Mouse (Mus musculus) myocyte (in vitro differentiated cells): ENCODE measurements around the gene Txk. TPM values are rescaled to one million over a fixed set of nuclear protein-coding genes. Genes with fewer than 3 reads are reported as not detected.

Source experiments
- H3K27me3 ChIP-seq: one replicate; pipeline ENCODE4 v1.6.1; 2011; ENCODE audit not compliant: control insufficient read depth, insufficient read depth, insufficient read length
- H3K36me3 ChIP-seq: one replicate; pipeline ENCODE4 v1.6.1; 2011; ENCODE audit not compliant: control insufficient read depth, insufficient read depth
- H3K4me2 ChIP-seq: one replicate; pipeline ENCODE4 v1.6.1; 2011; ENCODE audit warnings: low read depth, control low read depth
- H3K4me3 ChIP-seq: one replicate; pipeline ENCODE4 v1.5.1; 2011; ENCODE audit warnings: mild to moderate bottlenecking, control low read depth, moderate library complexity
- H3K79me2 ChIP-seq: one replicate; pipeline ENCODE4 v1.6.1; 2011; ENCODE audit not compliant: control insufficient read depth, insufficient read depth
- H3ac ChIP-seq: one replicate; pipeline ENCODE4 v1.6.1; 2011; ENCODE audit not compliant: control insufficient read depth, insufficient read length
- CEBPB ChIP-seq: IDR thresholded peaks from 2 replicates; pipeline ENCODE4 v1.6.1; 2011; ENCODE audit warnings: mild to moderate bottlenecking, moderate library complexity; ENCODE audit not compliant: poor library complexity, insufficient read depth, severe bottlenecking
- E2F4 ChIP-seq: IDR thresholded peaks from one replicate; pipeline ENCODE4 v1.6.1; 2011; ENCODE audit warnings: mild to moderate bottlenecking, control low read depth, moderate library complexity; ENCODE audit not compliant: insufficient read depth
- MAX ChIP-seq: IDR thresholded peaks from one replicate; pipeline ENCODE4 v1.6.1; 2011; ENCODE audit warnings: low read depth, mild to moderate bottlenecking, control low read depth
- MYOD1 ChIP-seq, 3 experiments: IDR thresholded peaks; one replicate each; pipeline ENCODE4 v1.6.1; 2011; ENCODE audit warnings: control low read depth in 2 of 3, low read depth in 2 of 3, mild to moderate bottlenecking in 2 of 3, moderate library complexity in 1 of 3; ENCODE audit not compliant: insufficient read length in 2 of 3, control insufficient read depth in 1 of 3
- MYOG ChIP-seq, 3 experiments: IDR thresholded peaks; one replicate each; pipeline ENCODE4 v1.6.1; 2011; ENCODE audit warnings: control low read depth in 2 of 3, low read depth in 2 of 3, mild to moderate bottlenecking in 2 of 3; ENCODE audit not compliant: insufficient read length in 2 of 3, control insufficient read depth in 1 of 3, insufficient read depth in 1 of 3
- POLR2A ChIP-seq: IDR thresholded peaks from one replicate; pipeline ENCODE4 v1.6.1; 2011; ENCODE audit warnings: low read depth, mild to moderate bottlenecking, control low read depth, moderate library complexity; ENCODE audit not compliant: insufficient read length
- POLR2AphosphoS2 ChIP-seq: IDR thresholded peaks from one replicate; pipeline ENCODE4 v1.6.1; 2011; ENCODE audit warnings: low read depth, control low read depth; ENCODE audit not compliant: insufficient read length
- REST ChIP-seq: IDR thresholded peaks from one replicate; pipeline ENCODE4 v1.6.1; 2011; ENCODE audit warnings: mild to moderate bottlenecking, control low read depth, moderate library complexity; ENCODE audit not compliant: insufficient read depth, insufficient read length
- SRF ChIP-seq: IDR thresholded peaks from one replicate; pipeline ENCODE4 v1.6.1; 2011; ENCODE audit warnings: low read depth; ENCODE audit not compliant: control insufficient read depth, insufficient read length
- TCF12 ChIP-seq: IDR thresholded peaks from one replicate; pipeline ENCODE4 v1.6.1; 2011; ENCODE audit warnings: mild to moderate bottlenecking, control low read depth; ENCODE audit not compliant: poor library complexity, insufficient read depth, severe bottlenecking
- TCF3 ChIP-seq: IDR thresholded peaks from one replicate; pipeline ENCODE4 v1.6.1; 2011; ENCODE audit warnings: low read depth, control low read depth; ENCODE audit not compliant: insufficient read length
- USF1 ChIP-seq: IDR thresholded peaks from one replicate; pipeline ENCODE4 v1.6.1; 2011; ENCODE audit warnings: low read depth, mild to moderate bottlenecking, control low read depth, moderate library complexity
- polyA plus RNA-seq: library from polyadenylated mRNA; unstranded; fragments of >200 nt; fragmentation: generic; extraction: Trizol; gene quantifications from one replicate; pipeline ENCODE4 v1.2.1, GENCODE M21; 2012; ENCODE audit warnings: missing spikeins

The Txk gene
- polyA plus RNA-seq, 1 experiment = 0.01 TPM

GRCm38 (mm10) chr5:72732885-72733284 is 19.7 kb downstream of the Txk start:
- Histone ChIP-seq H3ac (no peak overlapping the region), H3K36me3 (no peaks in the 10 kb centered on the region), H3K27me3 (no peaks in the 10 kb centered on the region), H3K79me2 (no peaks in the 10 kb centered on the region), H3K4me2 (no peak overlapping the region), H3K4me3 (no peak overlapping the region)
- TF ChIP-seq SRF = no peak
- no peak for TF ChIP-seq TCF3
- TF ChIP-seq TCF12 = no peak

- H3K4me2 ChIP-seq = peak overlapping the region; percentile 29
- H3K27me3 ChIP-seq = no peaks in the 10 kb centered on the region
- no peaks in the 10 kb centered on the region for H3K36me3 ChIP-seq
- no peak overlapping the region for H3ac ChIP-seq
- H3K79me2 ChIP-seq = no peaks in the 10 kb centered on the region
- TF ChIP-seq MAX (no peak), SRF (no peak), USF1 (no peak), POLR2A (no peak), REST (no peak), TCF3 (no peak), MYOD1 (IDR thresholded peaks at IDR 0.05; ENCODE audit: control insufficient read depth in 1 of 3, insufficient read length in 2 of 3, low read depth in 2 of 3) (no peak), TCF12 (no peak), CEBPB (no peak), MYOG (IDR thresholded peaks at IDR 0.05; ENCODE audit: control insufficient read depth in 1 of 3, insufficient read depth in 1 of 3, insufficient read length in 2 of 3, low read depth in 2 of 3) (no peak), E2F4 (no peak), POLR2AphosphoS2 (no peak)
- no peak overlapping the region for H3K4me3 ChIP-seq
These were observed 27.2 kb downstream of the Txk start for GRCm38 (mm10) chr5:72725404-72725803.

GRCm38 (mm10) chr5:72723429-72723828 is 29.1 kb downstream of the Txk start:
- Histone ChIP-seq H3K36me3 (no peaks in the 10 kb centered on the region), H3K79me2 (no peaks in the 10 kb centered on the region), H3K4me2 (no peak overlapping the region), H3ac (no peak overlapping the region), H3K27me3 (no peaks in the 10 kb centered on the region), H3K4me3 (no peak overlapping the region)
- TF ChIP-seq MAX (no peak), POLR2AphosphoS2 (no peak), MYOD1 (IDR thresholded peaks at IDR 0.05; ENCODE audit: control insufficient read depth in 1 of 3, insufficient read length in 2 of 3, low read depth in 2 of 3) (no peak), CEBPB (no peak), TCF3 (no peak), REST (no peak), TCF12 (no peak), E2F4 (no peak), POLR2A (no peak), MYOG (IDR thresholded peaks at IDR 0.05; ENCODE audit: control insufficient read depth in 1 of 3, insufficient read depth in 1 of 3, insufficient read length in 2 of 3, low read depth in 2 of 3) (no peak), SRF (no peak), USF1 (no peak)

GRCm38 (mm10) chr5:72720587-72720986 is 32.0 kb downstream of the Txk start:
- Histone ChIP-seq H3K36me3 (no peaks in the 10 kb centered on the region), H3ac (no peak overlapping the region), H3K4me2 (no peak overlapping the region), H3K4me3 (no peak overlapping the region), H3K79me2 (no peaks in the 10 kb centered on the region), H3K27me3 (no peaks in the 10 kb centered on the region)
- TF ChIP-seq TCF3 = no peak
- no peak for TF ChIP-seq POLR2AphosphoS2
- no peak for TF ChIP-seq E2F4
- no peak for TF ChIP-seq CEBPB
- TF ChIP-seq MYOG (IDR thresholded peaks at IDR 0.05; ENCODE audit: control insufficient read depth in 1 of 3, insufficient read depth in 1 of 3, insufficient read length in 2 of 3, low read depth in 2 of 3) = no peak

- no peak for TF ChIP-seq TCF12
- TF ChIP-seq REST = no peak
- no peak for TF ChIP-seq POLR2AphosphoS2
- H3ac ChIP-seq = no peak overlapping the region
- no peaks in the 10 kb centered on the region for H3K79me2 ChIP-seq
- H3K4me2 ChIP-seq = no peak overlapping the region
- H3K27me3 ChIP-seq = no peaks in the 10 kb centered on the region
- no peak overlapping the region for H3K4me3 ChIP-seq
- H3K36me3 ChIP-seq = no peaks in the 10 kb centered on the region
These were observed 41.9 kb downstream of the Txk start for GRCm38 (mm10) chr5:72710572-72711278.
